Mouse (Mus musculus): Measurements from ENCODE around the gene Mindy1. TPM values are rescaled to one million over a fixed set of nuclear protein-coding genes. Genes with fewer than 3 reads are reported as not detected.

Gene Mindy1
- polyA plus RNA-seq, 2 experiments: 45.6 to 45.8 TPM

- no peak overlapping the region for H3K27ac ChIP-seq (replicated peaks; ENCODE audit: low read depth, low read length)
- H3K9me3 ChIP-seq (ENCODE audit: control insufficient read depth, low read length): no peaks in the 10 kb centered on the region
- H3K4me3 ChIP-seq (replicated peaks; ENCODE audit: low read length): no peak overlapping the region
- H3K4me1 ChIP-seq (ENCODE audit: control insufficient read depth, insufficient read depth, low read length): peaks cover 4% of the 10 kb centered on the region
- DNase-seq (ENCODE audit: low spot score) (peak; percentile 76), ATAC-seq (ENCODE audit: low FRiP score, low read depth) (no peak)
- no peak for TF ChIP-seq POLR2A (IDR thresholded peaks at IDR 0.05; ENCODE audit: borderline replicate concordance, extremely low read depth, insufficient read depth, insufficient read length)
- no peak overlapping the region for H3K4me2 ChIP-seq (replicated peaks; ENCODE audit: low read depth, low read length, severe bottlenecking)
- no peak overlapping the region for H3K9ac ChIP-seq (ENCODE audit: low read depth, low read length, severe bottlenecking)
- no peaks in the 10 kb centered on the region for H3K27me3 ChIP-seq (ENCODE audit: control insufficient read depth, insufficient read depth, low read length)
- WGBS: 65% methylated on average over 9 of the region's 9 CpGs
- H3K36me3 ChIP-seq (ENCODE audit: control insufficient read depth, insufficient read depth, low read length): no peaks in the 10 kb centered on the region
Measured at GRCm38 (mm10) chr3:95310968-95311882, 30.1 kb downstream of the Mindy1 start.

- Histone ChIP-seq H3K4me3 (replicated peaks; ENCODE audit: low read length) (no peak overlapping the region), H3K27ac (replicated peaks; ENCODE audit: low read depth, low read length) (no peak overlapping the region), H3K36me3 (ENCODE audit: control insufficient read depth, insufficient read depth, low read length) (no peaks in the 10 kb centered on the region), H3K27me3 (ENCODE audit: control insufficient read depth, insufficient read depth, low read length) (no peaks in the 10 kb centered on the region), H3K9ac (ENCODE audit: low read depth, low read length, severe bottlenecking) (no peak overlapping the region), H3K9me3 (ENCODE audit: control insufficient read depth, low read length) (no peaks in the 10 kb centered on the region), H3K4me1 (ENCODE audit: control insufficient read depth, insufficient read depth, low read length) (peaks cover 15% of the 10 kb centered on the region), H3K4me2 (replicated peaks; ENCODE audit: low read depth, low read length, severe bottlenecking) (no peak overlapping the region)
- no peak for DNase-seq (ENCODE audit: low spot score)
- TF ChIP-seq POLR2A (IDR thresholded peaks at IDR 0.05; ENCODE audit: borderline replicate concordance, extremely low read depth, insufficient read depth, insufficient read length): no peak
- 74% methylated on average over 6 of the region's 6 CpGs for WGBS
- no peak for ATAC-seq (ENCODE audit: low FRiP score, low read depth)
Measured at GRCm38 (mm10) chr3:95312623-95313022, 31.5 kb downstream of the Mindy1 start.

- 37% methylated on average over 7 of the region's 7 CpGs for WGBS
- Histone ChIP-seq H3K27me3 (ENCODE audit: control insufficient read depth, insufficient read depth, low read length) (no peaks in the 10 kb centered on the region), H3K27ac (replicated peaks; ENCODE audit: low read depth, low read length) (no peak overlapping the region), H3K4me2 (replicated peaks; ENCODE audit: low read depth, low read length, severe bottlenecking) (no peak overlapping the region), H3K4me1 (ENCODE audit: control insufficient read depth, insufficient read depth, low read length) (peaks cover 19% of the 10 kb centered on the region), H3K9me3 (ENCODE audit: control insufficient read depth, low read length) (no peaks in the 10 kb centered on the region), H3K4me3 (replicated peaks; ENCODE audit: low read length) (no peak overlapping the region), H3K9ac (ENCODE audit: low read depth, low read length, severe bottlenecking) (no peak overlapping the region), H3K36me3 (ENCODE audit: control insufficient read depth, insufficient read depth, low read length) (peaks cover under 1% of the 10 kb centered on the region; the same call in 1 of the 2 replicates)
- DNase-seq (ENCODE audit: low spot score) (no peak), ATAC-seq (ENCODE audit: low FRiP score, low read depth) (no peak)
- no peak for TF ChIP-seq POLR2A (IDR thresholded peaks at IDR 0.05; ENCODE audit: borderline replicate concordance, extremely low read depth, insufficient read depth, insufficient read length)
Measured at GRCm38 (mm10) chr3:95313476-95313875, 32.3 kb downstream of the Mindy1 start.

GRCm38 (mm10) chr3:95314075-95314474 lies 32.9 kb downstream of the Mindy1 start:
- no peaks in the 10 kb centered on the region for H3K9me3 ChIP-seq (ENCODE audit: control insufficient read depth, low read length)
- DNase-seq (ENCODE audit: low spot score) (no peak), ATAC-seq (ENCODE audit: low FRiP score, low read depth) (no peak)
- peak overlapping the region; percentile 94 for H3K4me3 ChIP-seq (replicated peaks; ENCODE audit: low read length)
- H3K36me3 ChIP-seq (ENCODE audit: control insufficient read depth, insufficient read depth, low read length): peaks cover 4% of the 10 kb centered on the region; the same call in 1 of the 2 replicates
- peaks cover 23% of the 10 kb centered on the region for H3K4me1 ChIP-seq (ENCODE audit: control insufficient read depth, insufficient read depth, low read length)
- WGBS: 64% methylated on average over 6 of the region's 6 CpGs
- no peaks in the 10 kb centered on the region for H3K27me3 ChIP-seq (ENCODE audit: control insufficient read depth, insufficient read depth, low read length)
- H3K4me2 ChIP-seq (replicated peaks; ENCODE audit: low read depth, low read length, severe bottlenecking): peak overlapping the region; percentile 84; the same call in 1 of the 2 replicates
- H3K9ac ChIP-seq (ENCODE audit: low read depth, low read length, severe bottlenecking): peak overlapping the region; percentile 99
- no peak for TF ChIP-seq POLR2A (IDR thresholded peaks at IDR 0.05; ENCODE audit: borderline replicate concordance, extremely low read depth, insufficient read depth, insufficient read length)
- no peak overlapping the region for H3K27ac ChIP-seq (replicated peaks; ENCODE audit: low read depth, low read length)

- Histone ChIP-seq H3K4me2 (replicated peaks; ENCODE audit: low read depth, low read length, severe bottlenecking) (peak within 1 kb of the TSS; percentile 84), H3K9me3 (ENCODE audit: control insufficient read depth, low read length) (no peaks in the 10 kb centered on the region), H3K36me3 (ENCODE audit: control insufficient read depth, insufficient read depth, low read length) (peaks cover 4% of the 10 kb centered on the region; the same call in 1 of the 2 replicates), H3K27ac (replicated peaks; ENCODE audit: low read depth, low read length) (peak within 1 kb of the TSS; percentile 97), H3K4me3 (replicated peaks; ENCODE audit: low read length) (peak within 1 kb of the TSS; percentile 94), H3K27me3 (ENCODE audit: control insufficient read depth, insufficient read depth, low read length) (no peaks in the 10 kb centered on the region), H3K9ac (ENCODE audit: low read depth, low read length, severe bottlenecking) (peak within 1 kb of the TSS; percentile 99), H3K4me1 (ENCODE audit: control insufficient read depth, insufficient read depth, low read length) (peaks cover 23% of the 10 kb centered on the region)
- WGBS: 3% methylated on average over 27 of the region's 27 CpGs
- peak; percentile 11 for DNase-seq (ENCODE audit: low spot score)
- TF ChIP-seq POLR2A (IDR thresholded peaks at IDR 0.05; ENCODE audit: borderline replicate concordance, extremely low read depth, insufficient read depth, insufficient read length): peak; percentile 49; the same call in 1 of the 2 replicates
- ATAC-seq (ENCODE audit: low FRiP score, low read depth): peak; percentile 17
Measured at GRCm38 (mm10) chr3:95314486-95315093, 33.4 kb downstream of the Mindy1 start, which contains the start of gene Cers2. TSS of gene Cers2 (plus strand) at chr3:95314791.

Measured in limb, embryonic 14.5 days (tissue).